Mouse (Mus musculus): ENCODE measurements at regions not wholly inside any gene's neighbourhood (a gene's known extent, or its start where the extent isn't known, plus 50 kb on each side); places are given as distances from the start of the nearest gene placed in this dataset.

GRCm38 (mm10) chr1:42261031-42261430, 434.5 kb upstream of the Pou3f3 start:
- no peak for DNase-seq (ENCODE audit: extremely low read depth, insufficient read length, low spot score)

GRCm38 (mm10) chr1:42261800-42262199, 433.8 kb upstream of the Pou3f3 start:
- no peak for DNase-seq (ENCODE audit: extremely low read depth, insufficient read length, low spot score)

GRCm38 (mm10) chr1:42262606-42263005, 433.0 kb upstream of the Pou3f3 start:
- no peak for DNase-seq (ENCODE audit: extremely low read depth, insufficient read length, low spot score)

- no peak for DNase-seq (ENCODE audit: extremely low read depth, insufficient read length, low spot score)
Measured at GRCm38 (mm10) chr1:42277130-42277529, 418.4 kb upstream of the Pou3f3 start.

- no peak for DNase-seq (ENCODE audit: extremely low read depth, insufficient read length, low spot score)
Measured at GRCm38 (mm10) chr1:42295841-42296240, 399.7 kb upstream of the Pou3f3 start.

- DNase-seq (ENCODE audit: extremely low read depth, insufficient read length, low spot score), result no peak
Measured at GRCm38 (mm10) chr1:42309251-42309650, 386.3 kb upstream of the Pou3f3 start.

GRCm38 (mm10) chr1:42313494-42313893, 382.1 kb upstream of the Pou3f3 start:
- DNase-seq (ENCODE audit: extremely low read depth, insufficient read length, low spot score), result no peak

GRCm38 (mm10) chr1:42351884-42352283, 343.7 kb upstream of the Pou3f3 start:
- DNase-seq (ENCODE audit: extremely low read depth, insufficient read length, low spot score), result no peak

- DNase-seq (ENCODE audit: extremely low read depth, insufficient read length, low spot score), result no peak
Measured at GRCm38 (mm10) chr1:42352389-42352788, 343.2 kb upstream of the Pou3f3 start.

GRCm38 (mm10) chr1:42353096-42353495, 342.5 kb upstream of the Pou3f3 start:
- DNase-seq (ENCODE audit: extremely low read depth, insufficient read length, low spot score), result no peak

- DNase-seq (ENCODE audit: extremely low read depth, insufficient read length, low spot score), result no peak
Measured at GRCm38 (mm10) chr1:42354020-42354419, 341.5 kb upstream of the Pou3f3 start.

- no peak for DNase-seq (ENCODE audit: extremely low read depth, insufficient read length, low spot score)
Measured at GRCm38 (mm10) chr1:42362438-42362837, 333.1 kb upstream of the Pou3f3 start.

- no peak for DNase-seq (ENCODE audit: extremely low read depth, insufficient read length, low spot score)
Measured at GRCm38 (mm10) chr1:42365648-42366324, 329.8 kb upstream of the Pou3f3 start.

- DNase-seq (ENCODE audit: extremely low read depth, insufficient read length, low spot score), result no peak
Measured at GRCm38 (mm10) chr1:42387919-42388684, 307.5 kb upstream of the Pou3f3 start.

- DNase-seq (ENCODE audit: extremely low read depth, insufficient read length, low spot score), result no peak
Measured at GRCm38 (mm10) chr1:42388740-42389139, 306.8 kb upstream of the Pou3f3 start.

GRCm38 (mm10) chr1:42395651-42396260, 299.8 kb upstream of the Pou3f3 start:
- DNase-seq (ENCODE audit: extremely low read depth, insufficient read length, low spot score), result no peak

- no peak for DNase-seq (ENCODE audit: extremely low read depth, insufficient read length, low spot score)
Measured at GRCm38 (mm10) chr1:42398461-42399154, 297.0 kb upstream of the Pou3f3 start.

GRCm38 (mm10) chr1:42415817-42416538, 279.6 kb upstream of the Pou3f3 start:
- DNase-seq (ENCODE audit: extremely low read depth, insufficient read length, low spot score), result no peak

- no peak for DNase-seq (ENCODE audit: extremely low read depth, insufficient read length, low spot score)
Measured at GRCm38 (mm10) chr1:42416539-42417218, 278.9 kb upstream of the Pou3f3 start.

- no peak for DNase-seq (ENCODE audit: extremely low read depth, insufficient read length, low spot score)
Measured at GRCm38 (mm10) chr1:42417815-42418214, 277.8 kb upstream of the Pou3f3 start.

Data from 3134 (cell line).